Mouse (Mus musculus): ENCODE data around the gene Xcr1. TPM values are rescaled to one million over a fixed set of nuclear protein-coding genes. Genes with fewer than 3 reads are reported as not detected.
A peak's percentile ranks its signal among the peaks of the same experiment; 100 is the strongest.

Xcr1 gene
- polyA plus RNA-seq, 1 experiment from 2014 or later = not detected

- no peaks in the 10 kb centered on the region for H3K36me3 ChIP-seq
- peak overlapping the region; percentile 98; the same call in 1 of the 2 replicates for H3K27ac ChIP-seq
- 24% methylated on average over 2 of the region's 2 CpGs for WGBS
- H3K27me3 ChIP-seq = no peaks in the 10 kb centered on the region
- H3K4me3 ChIP-seq = peak overlapping the region; percentile 87; the same call in 1 of the 2 replicates
- peaks cover 13% of the 10 kb centered on the region for H3K4me1 ChIP-seq
- no peak for ATAC-seq (ENCODE audit: borderline replicate concordance, extremely low read depth, low FRiP score, low TSS enrichment)
- H3K9ac ChIP-seq = no peak overlapping the region
- H3K4me2 ChIP-seq = peak overlapping the region; percentile 70; the same call in 1 of the 2 replicates
- H3K9me3 ChIP-seq = no peaks in the 10 kb centered on the region
Observed at GRCm38 (mm10) chr9:123849976-123850695, 11.7 kb downstream of the Xcr1 start.

GRCm38 (mm10) chr9:123846490-123846889 is 15.3 kb downstream of the Xcr1 start:
- Histone ChIP-seq H3K4me1 (peaks cover 10% of the 10 kb centered on the region), H3K27ac (no peak overlapping the region), H3K27me3 (no peaks in the 10 kb centered on the region), H3K9ac (no peak overlapping the region), H3K4me3 (no peak overlapping the region), H3K4me2 (no peak overlapping the region), H3K9me3 (no peaks in the 10 kb centered on the region), H3K36me3 (no peaks in the 10 kb centered on the region)
- 68% methylated on average over 1 of the region's 1 CpGs for WGBS
- ATAC-seq (ENCODE audit: borderline replicate concordance, extremely low read depth, low FRiP score, low TSS enrichment) = no peak

DNA sequence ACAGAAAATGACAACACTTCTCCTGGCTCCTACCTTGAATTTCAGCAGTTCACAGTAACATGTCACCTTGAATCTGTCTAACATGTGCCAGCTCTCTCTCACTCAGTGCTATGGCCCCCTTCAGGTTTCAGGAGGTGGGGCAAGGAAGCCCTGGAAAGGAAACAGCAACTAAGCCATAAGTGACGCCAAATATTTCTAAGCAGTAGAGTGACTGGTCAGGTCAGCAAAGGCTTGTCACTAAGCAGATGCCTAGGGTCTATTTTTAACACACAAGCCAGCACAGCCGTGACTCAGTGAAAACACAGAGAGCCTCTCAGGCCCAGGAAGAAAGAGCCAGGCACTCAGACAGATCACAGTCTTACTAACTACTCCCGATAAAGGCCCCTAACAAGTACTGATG is 16.7 kb downstream of the Xcr1 start:
- Histone ChIP-seq H3K9ac (no peak overlapping the region), H3K36me3 (0 out of 2 replicates have a peak, but pooled peaks cover 4% of the 10 kb centered on the region), H3K9me3 (no peaks in the 10 kb centered on the region), H3K4me3 (no peak overlapping the region), H3K27ac (no peak overlapping the region), H3K4me1 (peaks cover 3% of the 10 kb centered on the region), H3K4me2 (no peak overlapping the region), H3K27me3 (no peaks in the 10 kb centered on the region)
- 47% methylated on average over 3 of the region's 3 CpGs for WGBS
- ATAC-seq (ENCODE audit: borderline replicate concordance, extremely low read depth, low FRiP score, low TSS enrichment) = 0 out of 2 replicates have a peak, but pooled peaks have one; percentile 31

GRCm38 (mm10) chr9:123844468-123844867 is 17.4 kb downstream of the Xcr1 start:
- WGBS = 76% methylated on average over 3 of the region's 3 CpGs
- no peak overlapping the region for H3K27ac ChIP-seq
- H3K9ac ChIP-seq = no peak overlapping the region

DNA sequence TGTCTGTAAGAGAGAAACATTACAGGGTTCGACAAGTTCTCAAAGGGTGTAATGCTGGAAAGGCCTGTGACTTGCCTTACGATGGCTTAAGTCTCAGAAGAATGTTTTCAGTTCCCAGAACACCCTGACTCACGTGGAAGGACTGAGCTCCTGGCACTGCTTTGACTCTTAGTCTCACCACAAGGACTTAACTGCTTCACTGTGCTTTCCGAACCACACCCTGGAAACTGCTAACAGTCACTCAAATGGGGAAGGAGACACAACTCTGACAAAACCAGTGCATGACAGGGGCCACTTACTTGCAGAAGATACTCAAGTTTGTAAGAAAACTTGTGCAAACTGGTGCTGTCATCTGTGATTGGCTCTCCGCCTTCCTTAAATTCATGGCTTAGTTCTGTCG is 21.6 kb downstream of the Xcr1 start:
- Histone ChIP-seq H3K9me3 (no peaks in the 10 kb centered on the region), H3K4me2 (no peak overlapping the region), H3K36me3 (peaks cover 34% of the 10 kb centered on the region), H3K27ac (no peak overlapping the region), H3K4me1 (no peaks in the 10 kb centered on the region), H3K27me3 (no peaks in the 10 kb centered on the region), H3K4me3 (no peak overlapping the region), H3K9ac (no peak overlapping the region)
- 87% methylated on average over 6 of the region's 6 CpGs for WGBS
- no peak for ATAC-seq (ENCODE audit: borderline replicate concordance, extremely low read depth, low FRiP score, low TSS enrichment)

More at GRCm38 (mm10) chr9:123844468-123844867, 17.4 kb downstream of the Xcr1 start:
- Histone ChIP-seq H3K4me1 (no peaks in the 10 kb centered on the region), H3K36me3 (0 out of 2 replicates have a peak, but pooled peaks cover 8% of the 10 kb centered on the region), H3K4me3 (no peak overlapping the region), H3K4me2 (no peak overlapping the region), H3K9me3 (no peaks in the 10 kb centered on the region), H3K27me3 (no peaks in the 10 kb centered on the region)
- no peak for ATAC-seq (ENCODE audit: borderline replicate concordance, extremely low read depth, low FRiP score, low TSS enrichment)

DNA sequence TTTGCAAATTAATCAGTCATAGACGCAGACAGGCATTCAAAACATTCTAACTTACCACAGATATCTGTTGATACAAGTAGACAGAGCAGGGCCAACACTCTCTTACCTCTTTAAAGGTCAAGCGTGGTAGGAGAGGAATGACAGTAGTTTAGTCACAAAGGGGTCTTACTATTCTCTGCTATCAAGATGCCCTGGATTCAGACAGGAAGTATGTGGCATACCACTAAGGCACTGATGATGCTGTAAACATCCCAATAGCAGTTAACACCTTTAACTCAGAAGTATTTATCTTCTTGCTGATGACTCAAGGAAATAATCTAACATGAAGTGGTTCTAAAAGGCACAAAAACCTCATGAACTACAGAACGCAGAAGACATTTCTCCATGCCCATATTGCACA is 26.0 kb downstream of the Xcr1 start:
- Histone ChIP-seq H3K4me2 (no peak overlapping the region), H3K27ac (no peak overlapping the region), H3K4me3 (no peak overlapping the region), H3K36me3 (peaks cover 46% of the 10 kb centered on the region), H3K9ac (no peak overlapping the region), H3K9me3 (no peaks in the 10 kb centered on the region), H3K4me1 (no peaks in the 10 kb centered on the region), H3K27me3 (no peaks in the 10 kb centered on the region)
- no peak for ATAC-seq (ENCODE audit: borderline replicate concordance, extremely low read depth, low FRiP score, low TSS enrichment)
- 84% methylated on average over 3 of the region's 3 CpGs for WGBS

DNA sequence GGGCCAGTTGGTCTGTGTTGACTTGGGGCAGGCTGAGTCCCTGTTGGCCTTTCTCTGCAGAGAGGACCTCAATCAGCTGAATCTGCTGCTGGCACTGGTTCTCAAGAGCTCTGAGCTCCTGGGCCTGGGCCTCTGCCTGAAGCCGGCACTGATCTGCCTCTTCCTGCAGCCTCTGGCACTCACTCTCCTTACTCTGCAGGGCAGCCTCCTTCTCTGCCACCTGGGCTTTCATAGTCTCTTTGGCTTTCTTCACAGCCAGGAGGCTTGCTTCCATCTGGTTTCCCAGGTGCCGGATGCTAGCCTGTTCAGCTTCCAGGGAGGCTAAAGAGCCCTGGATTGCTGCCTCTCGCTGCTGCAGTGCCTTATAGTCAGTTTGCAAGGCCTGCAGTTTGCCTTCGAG is 32.9 kb downstream of the Xcr1 start:
- Histone ChIP-seq H3K4me2 (no peak overlapping the region), H3K9ac (no peak overlapping the region), H3K36me3 (peaks cover 49% of the 10 kb centered on the region), H3K9me3 (no peaks in the 10 kb centered on the region), H3K4me3 (no peak overlapping the region), H3K4me1 (no peaks in the 10 kb centered on the region), H3K27me3 (no peaks in the 10 kb centered on the region), H3K27ac (no peak overlapping the region)
- no peak for ATAC-seq (ENCODE audit: borderline replicate concordance, extremely low read depth, low FRiP score, low TSS enrichment)
- 89% methylated on average over 4 of the region's 4 CpGs for WGBS

DNA sequence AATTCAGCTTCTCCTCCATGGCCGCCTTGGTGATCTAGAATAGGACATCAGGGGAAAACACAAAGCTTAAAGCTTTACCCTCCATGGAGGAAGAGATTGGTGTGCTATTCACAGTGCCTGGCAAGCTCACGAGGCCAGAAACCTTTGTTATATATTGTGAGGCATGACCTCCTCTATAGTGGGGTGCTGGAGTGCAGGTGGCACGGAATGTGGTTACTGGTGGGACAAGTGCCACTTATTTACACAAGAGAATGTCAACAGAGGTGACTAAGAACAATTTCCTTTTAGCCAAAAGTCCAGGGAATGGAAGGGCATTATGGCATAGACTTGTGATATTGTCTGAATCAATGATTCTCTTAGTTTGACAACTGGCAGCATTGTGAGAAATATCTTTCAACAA is 35.2 kb downstream of the Xcr1 start:
- Histone ChIP-seq H3K9me3 (no peaks in the 10 kb centered on the region), H3K4me1 (no peaks in the 10 kb centered on the region), H3K9ac (no peak overlapping the region), H3K4me3 (no peak overlapping the region), H3K27ac (peak overlapping the region; percentile 66), H3K27me3 (no peaks in the 10 kb centered on the region), H3K4me2 (no peak overlapping the region), H3K36me3 (peaks cover 57% of the 10 kb centered on the region)
- WGBS = 62% methylated on average over 3 of the region's 3 CpGs
- ATAC-seq (ENCODE audit: borderline replicate concordance, extremely low read depth, low FRiP score, low TSS enrichment) = no peak; the same call in 1 of the 2 replicates

DNA sequence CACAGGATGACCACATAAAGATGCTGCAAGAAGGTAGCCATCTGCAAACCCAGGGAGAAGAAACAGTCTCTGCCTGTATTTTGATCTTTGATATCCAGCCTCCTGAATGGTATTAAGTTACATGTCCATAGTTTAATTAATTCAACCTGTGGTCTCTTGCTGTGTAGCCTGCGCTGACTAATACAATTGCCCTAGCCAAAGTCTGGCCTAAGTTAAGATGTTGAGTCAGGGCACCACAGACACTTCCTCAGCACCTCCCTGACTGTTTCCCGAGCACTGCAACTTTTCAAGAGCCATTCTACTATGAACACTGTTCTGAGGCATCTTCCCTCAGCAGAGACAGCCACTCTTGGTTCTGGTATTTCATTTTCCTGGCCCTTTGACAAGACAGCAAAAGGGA is 43.2 kb downstream of the Xcr1 start:
- Histone ChIP-seq H3K27me3 (no peaks in the 10 kb centered on the region), H3K27ac (no peak overlapping the region), H3K9me3 (no peaks in the 10 kb centered on the region), H3K4me2 (no peak overlapping the region), H3K36me3 (peaks cover 45% of the 10 kb centered on the region), H3K4me3 (no peak overlapping the region), H3K4me1 (no peaks in the 10 kb centered on the region), H3K9ac (no peak overlapping the region)
- 81% methylated on average over 2 of the region's 2 CpGs for WGBS
- ATAC-seq (ENCODE audit: borderline replicate concordance, extremely low read depth, low FRiP score, low TSS enrichment) = no peak

DNA sequence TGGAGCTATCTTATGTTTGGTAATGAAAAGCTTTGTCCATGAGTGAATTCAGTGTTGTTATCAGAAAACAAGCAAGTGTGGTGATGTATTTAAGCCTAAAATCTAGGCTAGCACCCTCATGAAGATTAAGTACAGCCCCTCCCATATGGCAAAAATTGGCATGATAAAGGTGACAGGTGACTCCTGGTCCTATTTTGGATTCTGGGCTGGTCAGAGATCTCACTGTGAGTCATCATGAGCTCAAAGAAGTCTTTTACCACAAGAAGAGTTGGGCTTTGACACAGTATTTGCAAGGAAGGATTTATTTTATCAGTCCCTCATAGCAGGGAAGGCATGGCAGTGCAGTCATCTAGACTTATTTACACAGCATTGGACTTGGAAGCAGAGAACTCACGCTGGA is 45.8 kb downstream of the Xcr1 start:
- Histone ChIP-seq H3K4me2 (no peak overlapping the region), H3K4me1 (no peaks in the 10 kb centered on the region), H3K4me3 (no peak overlapping the region), H3K27ac (no peak overlapping the region), H3K36me3 (peaks cover 36% of the 10 kb centered on the region), H3K27me3 (no peaks in the 10 kb centered on the region), H3K9me3 (no peaks in the 10 kb centered on the region), H3K9ac (no peak overlapping the region)
- WGBS = 79% methylated on average over 1 of the region's 1 CpGs
- ATAC-seq (ENCODE audit: borderline replicate concordance, extremely low read depth, low FRiP score, low TSS enrichment) = no peak

- Histone ChIP-seq H3K36me3 (peaks cover 38% of the 10 kb centered on the region), H3K27ac (no peak overlapping the region), H3K4me2 (no peak overlapping the region), H3K27me3 (no peaks in the 10 kb centered on the region), H3K9ac (no peak overlapping the region), H3K4me3 (no peak overlapping the region), H3K9me3 (no peaks in the 10 kb centered on the region), H3K4me1 (no peaks in the 10 kb centered on the region)
- ATAC-seq (ENCODE audit: borderline replicate concordance, extremely low read depth, low FRiP score, low TSS enrichment) = no peak
- 82% methylated on average over 3 of the region's 3 CpGs for WGBS
Observed at GRCm38 (mm10) chr9:123815444-123815843, 46.4 kb downstream of the Xcr1 start.

GRCm38 (mm10) chr9:123814821-123815220 is 47.0 kb downstream of the Xcr1 start:
- Histone ChIP-seq H3K4me3 (no peak overlapping the region), H3K4me1 (no peaks in the 10 kb centered on the region), H3K9me3 (no peaks in the 10 kb centered on the region), H3K9ac (no peak overlapping the region), H3K27ac (no peak overlapping the region), H3K4me2 (no peak overlapping the region), H3K27me3 (no peaks in the 10 kb centered on the region), H3K36me3 (peaks cover 44% of the 10 kb centered on the region)
- 77% methylated on average over 4 of the region's 4 CpGs for WGBS
- no peak for ATAC-seq (ENCODE audit: borderline replicate concordance, extremely low read depth, low FRiP score, low TSS enrichment)

All from lung, embryonic 15.5 days (tissue).